Mouse (Mus musculus) macrophage (primary cell): Measurements from ENCODE around the gene Poldip2. TPM values are rescaled to one million over a fixed set of nuclear protein-coding genes. Genes with fewer than 3 reads are reported as not detected.

Experiments used
- H3K27ac ChIP-seq: fragments of 350-480 bp; formaldehyde crosslinking; 2 replicates; pipeline ENCODE4 v1.9.0; 2021
- H3K36me3 ChIP-seq: fragments of 350-480 bp; formaldehyde crosslinking; 2 replicates; pipeline ENCODE4 v1.9.0; 2021; ENCODE audit errors: inconsistent target
- H3K4me3 ChIP-seq: fragments of 350-480 bp; formaldehyde crosslinking; 2 replicates; pipeline ENCODE4 v1.9.0; 2021; ENCODE audit errors: inconsistent target
- H3K79me2 ChIP-seq: fragments of 350-480 bp; formaldehyde crosslinking; 2 replicates; pipeline ENCODE4 v1.9.0; 2021; ENCODE audit errors: inconsistent target
- WGBS: methylation state at CpG from one replicate; pipeline ENCODE4 v1.1.7; 2026; ENCODE audit warnings: inconsistent platforms; ENCODE audit not compliant: missing documents; 5-methylcytosine and 5-hydroxymethylcytosine counted together
- polyA plus RNA-seq: library from polyadenylated mRNA; stranded (reverse); fragments of 250-400 nt; gene quantifications from 3 replicates; pipeline ENCODE4 v1.2.4, GENCODE M21; 2018; ENCODE audit warnings: inconsistent platforms

Poldip2 gene
- polyA plus RNA-seq, 1 experiment from 2014 or later: 31.1 TPM

GRCm38 (mm10) chr11:78545181-78545580 lies 33.2 kb downstream of the Poldip2 start:
- Histone ChIP-seq H3K36me3 (peaks cover 24% of the 10 kb centered on the region), H3K4me3 (no peak overlapping the region), H3K79me2 (peaks cover 66% of the 10 kb centered on the region), H3K27ac (no peak overlapping the region)
- 46% methylated on average over 8 of the region's 8 CpGs for WGBS

- Histone ChIP-seq H3K36me3 (peaks cover 9% of the 10 kb centered on the region; the same call in 1 of the 2 replicates), H3K79me2 (peaks cover 61% of the 10 kb centered on the region), H3K4me3 (no peak overlapping the region), H3K27ac (no peak overlapping the region)
- WGBS: 83% methylated on average over 2 of the region's 2 CpGs
Observed at GRCm38 (mm10) chr11:78547718-78548460, 35.9 kb downstream of the Poldip2 start.

GRCm38 (mm10) chr11:78549491-78549987 lies 37.5 kb downstream of the Poldip2 start:
- H3K36me3 ChIP-seq: no peaks in the 10 kb centered on the region
- H3K4me3 ChIP-seq: peak overlapping the region; percentile 68
- H3K27ac ChIP-seq: peak overlapping the region; percentile 82
- H3K79me2 ChIP-seq: peaks cover 44% of the 10 kb centered on the region
- WGBS: 26% methylated on average over 5 of the region's 5 CpGs

GRCm38 (mm10) chr11:78550168-78551058 lies 38.4 kb downstream of the Poldip2 start, which contains the start of gene Tmem97:
Tmem97 (minus strand) TSS chr11:78550777.
- H3K27ac ChIP-seq: peak within 1 kb of the TSS; percentile 82
- WGBS: 1% methylated on average over 58 of the region's 60 CpGs
- no peaks in the 10 kb centered on the region for H3K36me3 ChIP-seq

GRCm38 (mm10) chr11:78551059-78551398 lies 39.0 kb downstream of the Poldip2 start:
- 35% methylated on average over 6 of the region's 6 CpGs for WGBS
- H3K4me3 ChIP-seq: no peak overlapping the region
- peaks cover 30% of the 10 kb centered on the region for H3K79me2 ChIP-seq
- no peaks in the 10 kb centered on the region for H3K36me3 ChIP-seq
- peak overlapping the region; percentile 49 for H3K27ac ChIP-seq

More at GRCm38 (mm10) chr11:78550168-78551058, 38.4 kb downstream of the Poldip2 start, which contains the start of gene Tmem97:
- Histone ChIP-seq H3K4me3 (peak within 1 kb of the TSS; percentile 68), H3K79me2 (peaks cover 36% of the 10 kb centered on the region)

- H3K27ac ChIP-seq: no peak overlapping the region
- no peaks in the 10 kb centered on the region for H3K79me2 ChIP-seq
- H3K36me3 ChIP-seq: no peaks in the 10 kb centered on the region
- H3K4me3 ChIP-seq: no peak overlapping the region
- 87% methylated on average over 3 of the region's 3 CpGs for WGBS
Observed at GRCm38 (mm10) chr11:78555623-78556022, 43.6 kb downstream of the Poldip2 start.

- 57% methylated on average over 4 of the region's 4 CpGs for WGBS
- H3K36me3 ChIP-seq: no peaks in the 10 kb centered on the region
- H3K27ac ChIP-seq: no peak overlapping the region
- no peaks in the 10 kb centered on the region for H3K79me2 ChIP-seq
- H3K4me3 ChIP-seq: no peak overlapping the region
Observed at GRCm38 (mm10) chr11:78556070-78556469, 44.1 kb downstream of the Poldip2 start.

GRCm38 (mm10) chr11:78557241-78557640 lies 45.2 kb downstream of the Poldip2 start:
- WGBS: 85% methylated on average over 8 of the region's 8 CpGs
- H3K79me2 ChIP-seq: no peaks in the 10 kb centered on the region
- no peaks in the 10 kb centered on the region for H3K36me3 ChIP-seq
- no peak overlapping the region for H3K4me3 ChIP-seq
- H3K27ac ChIP-seq: no peak overlapping the region

- Histone ChIP-seq H3K36me3 (no peaks in the 10 kb centered on the region), H3K79me2 (no peaks in the 10 kb centered on the region), H3K27ac (no peak overlapping the region), H3K4me3 (no peak overlapping the region)
- WGBS: 8% methylated on average over 4 of the region's 4 CpGs
Observed at GRCm38 (mm10) chr11:78560447-78560846, 48.5 kb downstream of the Poldip2 start.

- Histone ChIP-seq H3K4me3 (no peak overlapping the region), H3K36me3 (no peaks in the 10 kb centered on the region), H3K27ac (peak overlapping the region; percentile 54), H3K79me2 (no peaks in the 10 kb centered on the region)
- 23% methylated on average over 6 of the region's 6 CpGs for WGBS
Observed at GRCm38 (mm10) chr11:78566775-78567174, 54.8 kb downstream of the Poldip2 start.

GRCm38 (mm10) chr11:78567614-78568013 lies 55.6 kb downstream of the Poldip2 start:
- 93% methylated on average over 6 of the region's 6 CpGs for WGBS
- H3K27ac ChIP-seq: no peak overlapping the region
- H3K79me2 ChIP-seq: no peaks in the 10 kb centered on the region
- H3K36me3 ChIP-seq: no peaks in the 10 kb centered on the region
- H3K4me3 ChIP-seq: no peak overlapping the region

- Histone ChIP-seq H3K79me2 (no peaks in the 10 kb centered on the region), H3K27ac (no peak overlapping the region), H3K36me3 (no peaks in the 10 kb centered on the region), H3K4me3 (no peak overlapping the region)
- 94% methylated on average over 9 of the region's 10 CpGs for WGBS
Observed at GRCm38 (mm10) chr11:78568827-78569226, 56.8 kb downstream of the Poldip2 start.

GRCm38 (mm10) chr11:78569806-78570205 lies 57.8 kb downstream of the Poldip2 start:
- WGBS: 33% methylated on average over 3 of the region's 3 CpGs
- no peaks in the 10 kb centered on the region for H3K79me2 ChIP-seq
- H3K27ac ChIP-seq: no peak overlapping the region
- no peaks in the 10 kb centered on the region for H3K36me3 ChIP-seq
- H3K4me3 ChIP-seq: no peak overlapping the region

- Histone ChIP-seq H3K4me3 (no peak overlapping the region), H3K36me3 (no peaks in the 10 kb centered on the region), H3K79me2 (no peaks in the 10 kb centered on the region), H3K27ac (no peak overlapping the region)
- 97% methylated on average over 5 of the region's 8 CpGs for WGBS
Observed at GRCm38 (mm10) chr11:78571441-78571840, 59.4 kb downstream of the Poldip2 start.

GRCm38 (mm10) chr11:78571854-78572253 lies 59.9 kb downstream of the Poldip2 start:
- no peak overlapping the region for H3K4me3 ChIP-seq
- H3K79me2 ChIP-seq: no peaks in the 10 kb centered on the region
- H3K36me3 ChIP-seq: no peaks in the 10 kb centered on the region
- WGBS: 72% methylated on average over 6 of the region's 6 CpGs
- no peak overlapping the region for H3K27ac ChIP-seq
